Mouse (Mus musculus) cerebral cortex, adult 2 months (tissue): ENCODE results near the gene Gm10842.

Experiments used
- WGBS: fragments of 180-500 bp; shearing (Covaris S2); methylation state at CpG from one replicate; pipeline ENCODE4 v1.1.7; 2018; 5-methylcytosine and 5-hydroxymethylcytosine counted together

The Gm10842 gene

DNA sequence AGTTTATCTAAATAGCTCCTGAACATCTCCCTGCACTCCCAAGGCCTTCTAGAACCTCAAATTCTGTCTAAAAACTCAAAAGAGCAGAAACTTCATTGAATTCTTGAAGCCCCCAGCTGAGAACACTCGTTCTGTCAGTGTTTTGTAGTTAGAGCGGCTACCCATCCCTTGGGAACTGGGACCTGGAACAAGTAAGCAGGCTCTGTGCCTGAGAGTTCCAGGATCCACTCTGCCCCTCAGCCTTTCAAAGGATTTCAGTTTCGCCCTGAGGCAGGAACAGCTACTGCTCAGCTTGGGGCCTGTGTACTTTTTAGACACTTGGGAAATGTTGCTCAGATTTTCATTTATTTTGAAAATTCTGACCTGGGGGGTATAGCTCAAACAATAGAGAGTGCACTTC, at the start of gene Gm10842:
Gene Gm10842, plus strand, starts transcription at position 301 of the 400 bp plus-strand sequence.
- 65% methylated on average over 3 of the region's 3 CpGs for WGBS

DNA sequence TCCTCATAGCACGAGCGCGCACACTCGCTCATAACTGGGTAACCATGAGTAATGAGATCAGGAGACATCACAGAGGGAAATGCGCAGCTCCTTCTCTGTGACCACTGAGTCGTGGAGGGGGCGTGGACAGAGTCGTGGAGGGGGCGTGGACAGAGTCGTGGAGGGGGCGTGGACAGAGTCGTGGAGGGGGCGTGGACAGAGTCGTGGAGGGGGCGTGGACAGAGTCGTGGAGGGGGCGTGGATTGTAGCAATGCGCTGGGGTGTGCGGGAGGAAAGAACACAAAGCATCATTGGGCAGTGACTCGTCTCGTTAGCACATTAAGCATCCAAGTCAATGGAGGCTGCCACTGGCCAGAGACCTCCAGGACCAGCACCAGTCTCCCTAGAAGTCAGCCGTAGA, 34.2 kb upstream of the Gm10842 start:
- 73% methylated on average over 22 of the region's 22 CpGs for WGBS

DNA sequence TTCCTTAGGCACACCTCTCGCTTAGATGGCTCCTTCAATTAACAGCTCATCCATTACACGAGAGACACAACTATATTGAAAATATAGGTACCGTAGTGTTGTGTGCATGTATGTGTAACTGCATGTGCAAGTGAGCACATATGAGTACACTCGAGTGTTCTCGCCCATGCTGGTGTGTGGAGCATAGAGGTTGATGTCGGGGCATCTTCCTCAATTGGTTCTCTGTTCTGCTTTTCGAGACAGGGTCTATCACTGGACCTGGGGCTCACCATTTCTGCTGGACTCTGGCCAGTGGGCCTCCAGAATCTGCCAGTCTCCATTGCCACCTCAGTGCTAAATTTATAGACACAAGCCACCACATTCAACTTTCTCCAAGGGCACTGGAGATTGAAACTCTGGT, 28.9 kb upstream of the Gm10842 start:
- 92% methylated on average over 7 of the region's 7 CpGs for WGBS

DNA sequence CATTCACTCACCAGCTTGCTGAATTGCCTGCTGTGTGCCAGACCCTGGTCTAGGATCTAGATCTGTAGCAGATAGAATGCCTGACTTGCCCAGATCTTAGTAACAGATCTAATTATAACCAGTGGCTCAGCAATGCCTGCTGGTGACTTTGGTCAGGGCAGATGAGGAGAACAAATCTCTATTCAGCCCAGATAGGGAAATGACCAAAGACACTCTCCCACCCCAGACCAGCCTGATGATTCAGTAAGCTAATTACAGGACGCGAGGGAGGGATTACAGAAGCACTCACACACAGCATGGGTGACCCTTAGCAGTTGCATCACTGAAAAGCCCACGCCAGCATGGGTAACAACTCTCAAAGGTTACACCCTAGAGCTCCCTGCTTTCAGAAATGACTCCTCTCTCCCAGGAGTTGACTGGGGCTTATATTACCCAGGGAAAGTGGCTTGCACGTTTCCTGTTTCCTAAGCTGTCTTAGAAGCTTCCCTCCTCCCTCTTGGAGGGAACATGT, 26.1 kb upstream of the Gm10842 start:
- 37% methylated on average over 4 of the region's 4 CpGs for WGBS

DNA sequence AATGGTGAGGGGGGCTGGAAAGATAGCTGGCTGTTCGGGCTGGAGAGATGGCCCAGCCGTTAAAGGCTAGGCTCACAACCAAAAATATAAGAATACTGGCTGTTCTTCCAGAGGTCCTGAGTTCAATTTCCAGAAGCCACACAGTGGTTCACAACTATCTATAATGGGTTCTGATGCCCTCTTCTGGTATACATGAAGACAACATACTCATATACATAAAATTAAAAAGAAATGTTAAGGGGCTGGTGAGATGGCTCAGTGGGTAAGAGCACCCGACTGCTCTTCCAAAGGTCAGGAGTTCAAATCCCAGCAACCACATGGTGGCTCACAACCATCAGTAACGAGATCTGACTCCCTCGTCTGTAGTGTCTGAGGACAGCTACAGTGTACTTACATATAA, 24.9 kb upstream of the Gm10842 start:
- WGBS = 72% methylated on average over 5 of the region's 5 CpGs

DNA sequence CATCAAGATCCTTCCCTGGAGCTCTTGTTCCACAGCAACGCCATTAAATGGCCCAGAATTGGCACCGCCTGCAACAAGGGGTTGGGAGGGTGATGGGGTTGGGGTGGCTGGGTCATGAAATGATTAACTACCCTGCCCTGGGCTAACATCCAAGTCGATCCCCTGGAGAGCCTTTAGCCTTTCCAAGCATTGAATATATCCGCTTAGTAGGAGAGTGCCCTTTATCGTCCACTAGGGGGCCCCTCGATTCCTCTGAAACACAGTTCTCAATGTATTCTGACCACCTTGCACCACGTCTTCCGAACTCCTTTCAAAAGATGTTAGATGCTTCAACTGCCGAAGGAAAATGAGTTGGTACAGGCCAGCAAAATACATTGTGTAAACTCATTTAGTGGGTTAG, 22.7 kb upstream of the Gm10842 start:
- WGBS = 7% methylated on average over 9 of the region's 9 CpGs

DNA sequence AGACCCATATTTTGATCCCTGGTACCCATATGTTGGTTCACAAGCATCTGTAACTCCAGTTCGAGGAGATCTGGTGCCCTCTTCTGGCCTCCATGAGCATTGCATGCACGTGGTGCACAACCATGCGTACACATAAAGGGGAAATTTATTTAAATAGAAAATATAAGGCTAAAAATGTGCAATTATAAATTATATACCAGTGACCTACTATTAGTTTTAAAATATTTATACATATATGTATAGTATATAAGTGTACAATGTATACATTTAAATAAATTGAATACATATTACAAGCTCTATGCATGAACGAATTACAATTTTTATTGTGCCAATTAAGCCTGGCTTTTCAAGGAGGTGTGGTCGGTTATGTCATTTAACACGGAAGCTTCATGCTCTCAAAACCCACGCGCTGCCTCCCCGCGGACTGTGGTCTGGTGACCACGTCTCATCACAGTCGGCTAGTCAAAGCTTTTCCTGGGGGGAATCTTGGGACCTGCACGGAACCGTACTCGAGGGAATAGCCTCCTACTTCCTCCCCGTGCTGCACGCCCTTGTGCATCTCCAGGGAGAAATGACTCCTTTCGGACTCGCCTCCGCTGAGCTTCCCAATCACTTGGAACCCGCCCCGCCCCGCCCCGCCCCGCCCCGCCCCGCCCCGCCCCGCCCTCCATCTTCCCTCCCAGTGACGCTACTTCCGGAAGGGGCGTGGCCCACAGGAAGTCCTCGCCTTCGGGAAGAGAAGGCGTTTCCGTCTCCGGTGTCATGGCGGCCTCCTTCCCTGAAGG, 20.8 kb upstream of the Gm10842 start, which contains the start of gene Mettl2:
Gene Mettl2, plus strand, starts transcription at position 691 of the 785 bp plus-strand sequence.
- WGBS = under 1% methylated on average over 38 of the region's 38 CpGs

DNA sequence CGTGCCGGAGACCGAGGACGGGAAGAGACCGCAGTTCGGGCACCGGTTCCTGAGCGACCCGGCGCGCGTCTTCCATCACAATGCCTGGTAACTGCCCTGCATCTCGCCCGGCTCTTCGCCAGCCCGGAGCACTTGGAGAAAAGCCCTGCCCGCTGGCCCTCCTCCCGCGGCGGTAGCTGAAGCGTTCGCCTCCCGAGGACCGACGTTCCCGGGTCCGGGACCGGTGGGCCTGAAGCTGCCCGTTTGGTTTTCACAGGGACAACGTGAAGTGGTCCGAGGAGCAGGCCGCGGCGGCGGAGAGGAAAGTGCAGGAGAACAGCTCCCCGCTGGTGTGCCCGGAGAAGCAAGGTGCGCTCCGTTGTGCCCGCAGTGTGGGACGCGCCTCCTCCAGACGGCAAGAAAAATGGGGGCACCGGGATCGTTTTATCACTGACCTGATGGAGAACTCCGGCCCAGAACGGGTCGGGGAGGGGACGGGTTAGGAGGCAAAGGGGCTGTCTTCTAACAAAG, 20.1 kb upstream of the Gm10842 start:
- WGBS = under 1% methylated on average over 49 of the region's 49 CpGs

DNA sequence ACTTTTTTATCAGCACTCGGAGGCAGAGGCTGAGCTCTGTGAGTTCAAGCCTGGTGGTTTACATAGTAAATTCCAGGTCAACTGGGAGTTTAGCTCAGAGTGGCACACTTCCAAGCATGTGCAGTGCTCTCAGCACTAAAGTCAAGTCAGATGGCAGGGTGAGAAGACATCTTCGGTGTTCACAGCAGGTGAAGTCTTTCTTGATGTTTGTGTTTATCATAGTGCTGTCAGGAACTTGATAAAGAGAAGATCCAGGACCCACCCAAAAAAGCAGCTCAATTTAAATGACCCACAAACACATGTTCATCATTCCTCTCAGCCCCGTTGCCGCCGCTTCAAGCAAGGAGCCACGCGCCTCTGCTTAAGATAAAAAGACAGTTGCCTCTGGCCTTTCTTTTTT, 11.0 kb upstream of the Gm10842 start:
- 92% methylated on average over 7 of the region's 7 CpGs for WGBS

DNA sequence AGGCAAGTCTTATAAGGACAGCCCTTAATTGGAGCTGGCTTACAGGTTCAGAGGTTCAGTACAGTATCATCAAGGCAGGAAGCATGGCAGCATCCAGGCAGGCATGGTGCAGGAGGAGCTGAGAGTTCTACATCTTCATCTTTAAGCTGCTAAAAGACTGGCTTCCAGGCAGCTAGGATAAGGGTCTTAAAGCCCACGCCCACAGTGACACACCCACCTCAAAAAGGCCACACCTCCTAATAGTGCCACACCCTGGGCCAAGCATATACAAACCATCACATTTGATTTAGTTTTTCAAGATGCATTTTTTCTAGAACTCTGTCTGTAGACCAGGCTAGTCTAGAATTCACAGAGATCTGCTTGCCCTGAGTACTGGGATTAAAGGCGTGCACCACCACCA, 9.4 kb upstream of the Gm10842 start:
- WGBS = 100% methylated on average over 2 of the region's 2 CpGs

DNA sequence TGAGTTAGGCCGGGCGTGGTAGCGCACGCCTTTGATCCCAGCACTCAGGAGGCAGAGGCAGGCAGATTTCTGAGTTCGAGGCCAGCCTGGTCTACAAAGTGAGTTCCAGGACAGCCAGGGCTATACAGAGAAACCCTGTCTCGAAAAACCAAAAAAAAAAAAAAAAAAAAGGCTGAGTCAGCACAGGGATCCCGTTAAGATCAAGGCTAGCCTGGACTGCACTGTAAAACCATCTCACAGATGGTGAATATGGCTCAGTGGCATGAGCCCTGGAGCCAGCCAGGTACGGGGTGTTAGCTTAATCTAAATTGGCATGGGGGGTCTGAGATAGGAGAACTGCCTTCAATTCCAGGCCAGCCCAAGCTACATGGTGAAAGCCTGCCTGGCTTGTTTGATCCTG, 6.2 kb upstream of the Gm10842 start:
- 95% methylated on average over 8 of the region's 8 CpGs for WGBS

DNA sequence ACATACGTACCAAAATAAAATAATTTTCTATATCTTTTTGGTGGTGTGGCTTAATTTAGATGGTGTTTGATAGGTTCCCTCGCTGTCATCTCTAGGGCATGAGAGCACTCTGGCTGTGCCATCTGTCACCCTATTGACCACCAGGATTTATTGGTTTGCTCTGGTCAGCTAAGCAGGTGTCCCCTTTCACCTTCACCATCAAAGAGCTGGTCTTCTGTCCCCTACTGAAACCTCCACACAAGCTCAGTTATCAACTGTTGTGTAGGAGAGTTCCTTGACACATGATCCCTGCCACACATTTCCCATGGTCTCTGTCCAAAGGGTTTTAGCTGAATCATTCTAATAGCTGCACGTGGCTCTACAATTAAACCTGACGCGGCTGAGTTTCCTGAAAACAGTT, 5.6 kb upstream of the Gm10842 start:
- 94% methylated on average over 5 of the region's 5 CpGs for WGBS

DNA sequence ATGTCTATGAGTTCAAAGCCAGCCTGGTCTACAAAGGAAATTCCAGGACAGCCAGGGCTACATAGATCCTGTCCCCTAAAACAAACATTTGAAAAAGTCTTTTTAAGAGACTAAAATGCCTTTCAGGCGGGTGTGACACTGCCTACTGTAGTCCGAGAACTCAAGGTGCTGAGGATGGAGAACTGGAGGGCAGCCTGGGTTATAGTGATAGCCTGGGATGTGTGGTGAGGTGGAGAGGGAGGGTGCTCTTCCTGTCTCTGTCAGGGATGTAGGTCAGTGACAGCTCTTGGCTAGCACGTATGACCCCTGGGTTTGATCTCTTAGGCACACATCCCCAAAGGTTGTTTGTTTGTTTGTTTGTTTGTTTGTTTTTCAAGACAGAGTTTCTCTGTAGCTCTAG, 2.6 kb upstream of the Gm10842 start:
- 87% methylated on average over 3 of the region's 3 CpGs for WGBS

DNA sequence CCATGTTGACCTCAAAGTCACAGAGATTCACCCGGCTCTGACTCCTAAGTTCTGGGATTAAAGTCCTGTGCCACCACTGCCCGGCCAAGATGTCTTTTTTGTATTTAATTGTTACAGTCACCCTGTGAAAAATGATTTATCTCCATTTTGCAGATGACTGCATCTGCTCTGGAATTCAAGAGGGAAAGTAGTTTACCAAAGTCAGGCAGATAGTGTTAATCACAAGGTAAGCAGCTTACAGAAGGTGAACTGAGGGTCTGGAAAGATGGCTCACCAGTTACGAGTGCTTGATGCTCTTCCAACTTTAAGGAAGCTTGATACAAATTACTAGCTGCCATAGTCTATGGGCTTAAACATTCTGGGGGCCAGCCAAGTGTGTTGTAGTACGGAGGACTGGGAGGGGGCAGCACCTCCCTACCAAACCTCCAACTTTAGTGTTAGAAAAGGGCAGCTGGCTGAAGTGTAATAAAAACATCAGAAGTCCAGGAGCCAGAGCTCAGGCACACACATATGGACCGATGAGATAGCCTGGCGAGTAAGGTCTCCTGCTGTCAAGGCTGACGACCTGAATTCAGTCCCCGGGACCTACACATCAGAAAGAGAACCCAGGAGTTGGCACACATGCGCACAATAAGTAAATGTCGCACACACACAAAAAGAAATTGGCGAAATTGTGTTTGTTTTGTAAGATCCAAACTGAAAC, 2.0 kb upstream of the Gm10842 start:
- 79% methylated on average over 11 of the region's 11 CpGs for WGBS

DNA sequence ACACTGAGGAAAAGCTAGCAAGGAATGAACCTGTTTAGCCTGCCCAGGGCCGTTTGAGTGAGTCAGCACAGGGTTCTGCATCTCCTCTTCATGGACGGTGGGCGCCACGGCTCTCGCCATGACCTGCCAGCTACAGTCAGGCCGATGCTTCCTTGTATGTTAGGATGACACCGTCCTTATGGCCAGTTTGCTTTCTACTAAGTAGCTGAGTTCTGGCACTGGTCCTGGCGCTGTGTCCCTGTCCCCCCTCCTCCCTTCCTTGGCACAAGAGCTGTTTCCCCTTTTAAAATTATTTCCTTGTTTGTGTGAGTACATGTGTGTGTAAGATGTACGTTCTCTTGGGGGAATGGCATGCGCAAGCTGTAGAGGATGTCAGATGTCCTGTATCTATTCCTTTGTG, 1.5 kb upstream of the Gm10842 start:
- 85% methylated on average over 10 of the region's 10 CpGs for WGBS

DNA sequence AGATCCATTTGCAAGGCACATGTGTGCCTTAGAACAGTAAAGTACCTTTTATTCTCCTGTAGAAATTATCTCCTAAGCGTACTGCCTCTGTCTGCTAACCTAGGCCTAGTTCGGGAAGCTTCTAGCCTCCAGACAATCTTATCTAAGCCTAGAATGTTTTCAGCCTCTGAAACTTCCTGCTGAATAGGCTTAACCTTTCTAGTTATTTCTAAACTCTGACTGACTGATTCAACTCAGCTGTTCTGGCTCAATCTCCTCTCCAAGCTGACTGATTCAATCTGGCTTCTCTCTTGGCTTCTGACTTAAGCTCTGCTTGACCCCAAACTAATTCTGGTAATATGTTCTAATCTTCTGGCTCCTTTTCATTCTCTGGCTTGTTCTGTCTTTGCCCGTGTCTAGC, 2.7 kb downstream of the Gm10842 start:
- 87% methylated on average over 3 of the region's 3 CpGs for WGBS

DNA sequence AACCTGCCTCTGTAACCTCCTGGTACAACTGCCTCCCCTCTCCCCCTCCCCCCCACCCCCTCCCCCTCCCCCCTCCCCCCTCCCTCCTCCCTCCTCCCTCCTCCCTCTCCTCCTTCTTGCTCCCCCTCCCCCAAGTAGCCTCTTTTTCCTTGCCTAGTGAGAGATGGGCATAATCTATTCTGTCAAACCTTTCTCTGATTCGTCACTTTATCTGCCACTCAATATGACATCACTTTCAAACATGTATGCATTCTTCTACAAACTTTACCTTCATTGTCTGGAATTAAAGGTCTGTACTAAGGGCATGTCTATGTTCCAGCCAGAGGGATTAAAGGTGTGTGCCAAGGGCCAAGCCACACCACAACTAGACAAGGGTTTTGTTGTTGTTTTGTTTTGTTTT, 3.1 kb downstream of the Gm10842 start:
- WGBS = 100% methylated on average over 1 of the region's 1 CpGs

DNA sequence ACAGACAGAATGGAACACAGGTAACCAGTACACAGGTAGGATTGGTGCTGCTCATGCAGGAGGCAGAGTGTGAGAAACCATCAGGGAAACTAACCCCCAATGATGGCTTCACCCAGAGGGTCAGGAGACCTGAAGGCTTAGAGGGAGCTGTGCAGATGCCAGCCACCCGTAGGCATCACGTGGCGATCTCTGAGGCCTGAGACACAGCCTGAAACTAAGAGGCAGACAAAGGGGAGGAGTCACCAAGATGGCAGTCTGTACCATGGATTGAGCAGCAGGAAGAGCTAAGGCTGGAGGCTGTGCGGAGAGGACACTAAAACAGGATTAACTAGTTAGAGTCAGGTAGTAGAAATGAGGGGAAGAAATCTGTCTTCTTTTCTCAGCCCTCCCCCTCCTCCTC, 4.0 kb downstream of the Gm10842 start:
- WGBS = 76% methylated on average over 4 of the region's 4 CpGs

DNA sequence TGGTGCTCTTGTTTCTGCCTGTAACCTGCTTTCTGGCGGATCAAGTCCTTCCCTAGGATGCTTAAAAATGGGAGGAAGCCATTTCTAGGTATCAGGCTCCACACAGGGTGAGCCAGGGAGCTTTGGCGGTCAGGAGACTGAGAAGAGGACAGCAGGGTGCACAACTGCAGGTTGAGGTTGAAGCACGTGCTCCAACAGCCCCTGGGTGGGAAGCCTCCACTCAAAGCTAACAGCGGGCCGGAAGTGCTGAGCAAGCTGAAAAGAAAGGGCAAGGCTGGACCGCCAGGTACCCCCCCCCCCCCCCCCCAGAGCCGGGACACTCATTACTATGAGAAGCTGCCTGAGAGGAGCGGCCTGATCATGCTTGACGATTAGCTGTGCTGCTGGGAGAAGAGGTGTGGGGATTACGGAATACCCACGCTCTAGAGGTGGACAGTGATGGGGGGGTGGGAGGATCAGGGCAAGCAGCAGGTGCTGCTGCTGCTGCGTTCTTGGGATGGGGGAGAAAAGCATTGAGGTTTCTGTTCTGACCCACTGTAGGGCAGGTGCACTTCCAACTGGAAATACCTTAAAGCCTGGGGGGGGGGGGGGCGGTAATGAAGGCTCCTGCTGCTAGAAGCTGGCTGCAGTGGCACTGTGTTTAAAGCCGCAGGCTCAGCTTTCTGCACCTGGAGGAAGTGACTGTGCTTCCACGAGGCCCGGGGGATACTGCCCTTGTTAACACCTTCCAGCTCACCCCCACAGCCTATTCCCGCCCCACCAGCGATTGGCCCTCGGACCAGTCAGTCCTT, 4.7 kb downstream of the Gm10842 start:
- 28% methylated on average over 19 of the region's 19 CpGs for WGBS

DNA sequence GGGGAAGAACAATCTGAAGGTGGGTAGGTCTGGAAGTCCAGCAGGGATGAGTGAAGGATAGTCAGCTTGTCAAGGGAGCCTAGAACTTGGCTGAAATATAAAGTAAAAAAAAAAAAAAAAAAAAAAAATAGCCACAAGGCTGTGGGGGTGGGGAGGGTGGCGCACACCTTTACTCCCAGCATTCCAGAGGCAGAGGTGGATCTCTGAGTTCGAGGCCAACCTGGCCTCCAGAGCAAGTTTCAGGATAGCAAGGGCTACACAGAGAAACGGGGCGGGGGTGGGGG, 5.3 kb downstream of the Gm10842 start:
- WGBS = 81% methylated on average over 4 of the region's 4 CpGs

DNA sequence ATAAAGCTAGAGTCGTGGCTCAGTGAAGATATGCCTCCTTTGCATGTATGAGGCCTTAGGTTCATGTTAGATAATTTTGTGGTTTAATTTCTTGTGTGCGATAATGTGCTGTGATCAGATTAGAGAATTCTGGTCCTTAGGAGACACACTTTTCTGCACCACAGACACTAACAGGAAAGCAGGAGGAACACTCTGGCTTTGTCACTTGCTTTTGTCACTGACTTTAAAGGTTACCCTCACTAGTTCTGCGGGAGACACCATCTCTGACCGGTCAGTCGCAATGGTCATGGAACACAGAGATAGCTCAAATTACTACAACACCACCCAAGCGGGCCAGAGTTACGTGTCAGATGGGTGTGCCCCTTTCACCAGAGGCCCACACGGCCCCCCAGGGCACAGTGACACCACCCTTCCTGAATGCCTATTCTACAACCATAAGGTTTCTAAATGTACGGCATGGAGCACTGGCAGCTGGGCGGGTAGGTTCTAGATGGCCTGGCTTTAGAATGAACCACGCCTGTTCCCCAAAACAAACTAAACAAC, 5.7 kb downstream of the Gm10842 start:
- 84% methylated on average over 11 of the region's 11 CpGs for WGBS
